Mouse (Mus musculus): ENCODE results near the gene Smg1. TPM values are rescaled to one million over a fixed set of nuclear protein-coding genes. Genes with fewer than 3 reads are reported as not detected.

Smg1 gene
- polyA plus RNA-seq, 1 experiment from 2014 or later, result 28.3 TPM

GRCm38 (mm10) chr7:118249563-118249962 is 6.1 kb upstream of the Smg1 start:
- no peak overlapping the region for H3K27ac ChIP-seq (ENCODE audit: low read depth)
- H3K36me3 ChIP-seq (ENCODE audit: insufficient read depth), result no peaks in the 10 kb centered on the region
- H3K4me2 ChIP-seq, result no peak overlapping the region
- no peaks in the 10 kb centered on the region for H3K27me3 ChIP-seq (ENCODE audit: insufficient read depth, low read length)
- TF ChIP-seq CTCF (IDR thresholded peaks at IDR 0.05; ENCODE audit: low read depth), result no peak
- H3K9ac ChIP-seq, result no peak overlapping the region
- DNase-seq (no peak), ATAC-seq (ENCODE audit: insufficient read depth) (no peak)
- H3K4me3 ChIP-seq (ENCODE audit: low read depth, low read length), result no peak overlapping the region
- WGBS, result 91% methylated on average over 2 of the region's 2 CpGs
- H3K4me1 ChIP-seq (ENCODE audit: insufficient read depth), result no peaks in the 10 kb centered on the region
- no peaks in the 10 kb centered on the region for H3K9me3 ChIP-seq (ENCODE audit: low read depth, low read length)

GRCm38 (mm10) chr7:118248069-118248468 is 4.6 kb upstream of the Smg1 start:
- Histone ChIP-seq H3K27me3 (ENCODE audit: insufficient read depth, low read length) (no peaks in the 10 kb centered on the region), H3K4me2 (no peak overlapping the region), H3K9me3 (ENCODE audit: low read depth, low read length) (no peaks in the 10 kb centered on the region), H3K36me3 (ENCODE audit: insufficient read depth) (no peaks in the 10 kb centered on the region), H3K4me3 (ENCODE audit: low read depth, low read length) (no peak overlapping the region), H3K9ac (no peak overlapping the region), H3K27ac (ENCODE audit: low read depth) (no peak overlapping the region), H3K4me1 (ENCODE audit: insufficient read depth) (no peaks in the 10 kb centered on the region)
- DNase-seq (peak; percentile 36), ATAC-seq (ENCODE audit: insufficient read depth) (no peak)
- no peak for TF ChIP-seq CTCF (IDR thresholded peaks at IDR 0.05; ENCODE audit: low read depth)
- WGBS, result 62% methylated on average over 8 of the region's 8 CpGs

- 92% methylated on average over 3 of the region's 3 CpGs for WGBS
- no peak overlapping the region for H3K4me3 ChIP-seq (ENCODE audit: low read depth, low read length)
- TF ChIP-seq CTCF (IDR thresholded peaks at IDR 0.05; ENCODE audit: low read depth), result no peak
- H3K36me3 ChIP-seq (ENCODE audit: insufficient read depth), result no peaks in the 10 kb centered on the region
- no peak overlapping the region for H3K9ac ChIP-seq
- H3K9me3 ChIP-seq (ENCODE audit: low read depth, low read length), result no peaks in the 10 kb centered on the region
- no peak for ATAC-seq (ENCODE audit: insufficient read depth)
- H3K27me3 ChIP-seq (ENCODE audit: insufficient read depth, low read length), result no peaks in the 10 kb centered on the region
- no peak overlapping the region for H3K4me2 ChIP-seq
- no peak overlapping the region for H3K27ac ChIP-seq (ENCODE audit: low read depth)
- DNase-seq, result no peak
- 0 out of 2 replicates have a peak, but pooled peaks cover 4% of the 10 kb centered on the region for H3K4me1 ChIP-seq (ENCODE audit: insufficient read depth)
Measured at GRCm38 (mm10) chr7:118245260-118245659, 1.8 kb upstream of the Smg1 start.

GRCm38 (mm10) chr7:118242911-118243412 is 508 bp downstream of the Smg1 start:
- WGBS, result under 1% methylated on average over 50 of the region's 50 CpGs
- no peaks in the 10 kb centered on the region for H3K9me3 ChIP-seq (ENCODE audit: low read depth, low read length)
- no peaks in the 10 kb centered on the region for H3K27me3 ChIP-seq (ENCODE audit: insufficient read depth, low read length)
- H3K9ac ChIP-seq, result peak overlapping the region; percentile 96
- peak overlapping the region; percentile 64 for H3K4me2 ChIP-seq
- H3K27ac ChIP-seq (ENCODE audit: low read depth), result peak overlapping the region; percentile 97
- TF ChIP-seq CTCF (IDR thresholded peaks at IDR 0.05; ENCODE audit: low read depth), result no peak
- peak; percentile 68 for ATAC-seq (ENCODE audit: insufficient read depth)
- no peaks in the 10 kb centered on the region for H3K36me3 ChIP-seq (ENCODE audit: insufficient read depth)
- 0 out of 2 replicates have a peak, but pooled peaks cover 4% of the 10 kb centered on the region for H3K4me1 ChIP-seq (ENCODE audit: insufficient read depth)
- H3K4me3 ChIP-seq (ENCODE audit: low read depth, low read length), result peak overlapping the region; percentile 95
- DNase-seq, result peak; percentile 68

GRCm38 (mm10) chr7:118242309-118242708 is 1.2 kb downstream of the Smg1 start:
- Histone ChIP-seq H3K4me3 (ENCODE audit: low read depth, low read length) (peak overlapping the region; percentile 95), H3K4me2 (peak overlapping the region; percentile 64), H3K27me3 (ENCODE audit: insufficient read depth, low read length) (no peaks in the 10 kb centered on the region), H3K27ac (ENCODE audit: low read depth) (no peak overlapping the region; the same call in 1 of the 2 replicates), H3K9ac (peak overlapping the region; percentile 96), H3K9me3 (ENCODE audit: low read depth, low read length) (no peaks in the 10 kb centered on the region), H3K4me1 (ENCODE audit: insufficient read depth) (0 out of 2 replicates have a peak, but pooled peaks cover 4% of the 10 kb centered on the region), H3K36me3 (ENCODE audit: insufficient read depth) (no peaks in the 10 kb centered on the region)
- DNase-seq (no peak), ATAC-seq (ENCODE audit: insufficient read depth) (no peak)
- 8% methylated on average over 6 of the region's 6 CpGs for WGBS
- TF ChIP-seq CTCF (IDR thresholded peaks at IDR 0.05; ENCODE audit: low read depth), result no peak

- Histone ChIP-seq H3K4me2 (no peak overlapping the region), H3K9ac (no peak overlapping the region), H3K36me3 (ENCODE audit: insufficient read depth) (no peaks in the 10 kb centered on the region), H3K9me3 (ENCODE audit: low read depth, low read length) (no peaks in the 10 kb centered on the region), H3K27me3 (ENCODE audit: insufficient read depth, low read length) (no peaks in the 10 kb centered on the region), H3K27ac (ENCODE audit: low read depth) (no peak overlapping the region), H3K4me1 (ENCODE audit: insufficient read depth) (0 out of 2 replicates have a peak, but pooled peaks cover 4% of the 10 kb centered on the region), H3K4me3 (ENCODE audit: low read depth, low read length) (no peak overlapping the region)
- DNase-seq (no peak), ATAC-seq (ENCODE audit: insufficient read depth) (no peak)
- no peak for TF ChIP-seq CTCF (IDR thresholded peaks at IDR 0.05; ENCODE audit: low read depth)
Measured at GRCm38 (mm10) chr7:118240402-118240801, 3.1 kb downstream of the Smg1 start.

GRCm38 (mm10) chr7:118239996-118240395 is 3.5 kb downstream of the Smg1 start:
- Histone ChIP-seq H3K9ac (no peak overlapping the region), H3K4me1 (ENCODE audit: insufficient read depth) (0 out of 2 replicates have a peak, but pooled peaks cover 4% of the 10 kb centered on the region), H3K4me2 (no peak overlapping the region), H3K9me3 (ENCODE audit: low read depth, low read length) (no peaks in the 10 kb centered on the region), H3K36me3 (ENCODE audit: insufficient read depth) (no peaks in the 10 kb centered on the region), H3K27me3 (ENCODE audit: insufficient read depth, low read length) (no peaks in the 10 kb centered on the region), H3K4me3 (ENCODE audit: low read depth, low read length) (no peak overlapping the region), H3K27ac (ENCODE audit: low read depth) (no peak overlapping the region)
- 77% methylated on average over 5 of the region's 5 CpGs for WGBS
- ATAC-seq (ENCODE audit: insufficient read depth) (no peak), DNase-seq (no peak)
- no peak for TF ChIP-seq CTCF (IDR thresholded peaks at IDR 0.05; ENCODE audit: low read depth)

All from lung, embryonic 14.5 days (tissue).